ENCODE assay signal across 29 mouse cellular contexts in the genomic region with DNA sequence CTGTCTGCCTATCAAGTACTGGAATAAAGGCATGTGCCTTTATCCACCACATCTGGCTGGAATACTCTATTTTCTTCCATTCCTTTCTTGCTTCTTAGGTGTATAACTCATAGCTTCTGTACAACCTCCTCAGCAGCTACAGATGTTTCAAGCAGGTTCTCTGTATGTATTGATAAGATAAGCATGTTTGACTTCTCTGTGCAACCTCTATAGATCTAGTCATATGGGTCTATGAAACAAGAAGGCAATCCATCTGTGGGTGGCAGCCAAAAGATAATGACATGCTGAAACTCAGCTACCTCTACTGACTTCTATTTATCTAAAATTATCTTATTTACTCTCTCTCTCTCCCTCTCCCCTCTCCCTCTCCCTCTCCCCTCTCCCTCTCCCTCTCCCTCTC.
A peak's percentile ranks its signal among the peaks of the same experiment; 100 is the strongest.
DNase-seq lines count a peak whose midpoint lies in the region; ATAC-seq lines count a peak whose summit lies in the region.
"Had no signal": no experiment of that assay in that cellular context is flagged by ENCODE, and none has a peak within 500 bp of the region (broad histone marks: within the 10 kb centered on the region; RNA-seq: fewer than 3 reads in every experiment).

No protein-coding gene starts in this region.

- H3K4me2 ChIP-seq in liver, embryonic 13.5 days = no peak overlapping the region
- no peak overlapping the region for H3K4me2 ChIP-seq in forebrain, embryonic 12.5 days
- H3K4me2 ChIP-seq: heart, embryonic 15.5 days; limb, embryonic 12.5 days; midbrain, embryonic 15.5 days had no signal

- H3K36me3 ChIP-seq in liver, embryonic 13.5 days = no peaks in the 10 kb centered on the region
- H3K36me3 ChIP-seq in forebrain, embryonic 12.5 days (replicated peaks) = no peaks in the 10 kb centered on the region
- H3K36me3 ChIP-seq: heart, embryonic 10.5 days; heart, embryonic 15.5 days; limb, embryonic 12.5 days; midbrain, embryonic 15.5 days had no signal

- peak; percentile 11 for DNase-seq in c-Kit-positive CD71-positive TER-119-negative erythroid progenitor cells, embryonic 14.5 days (ENCODE audit: low read depth)
- DNase-seq in liver, embryonic 13.5 days = no peak
- no peak for DNase-seq in cerebellum, postnatal 36 days
- DNase-seq in thymus, postnatal 4 days = no peak
- DNase-seq in thymus, postnatal 10 days (ENCODE audit: low spot score in 2 of 2) = no peak
- DNase-seq: adrenal gland, adult 2 months; B cell, adult 2 months; cerebellum, adult 11-12 months; cerebellum, adult 9-11 months; gastrocnemius, postnatal 25 days; kidney, adult 11 months; kidney, postnatal 14 days; layer of hippocampus, adult 9-11 months; lung, adult 18-20 months; lung, postnatal 4 days; right cerebral cortex, adult 18-20 months; spleen, adult 18-20 months; thymus, adult 18-20 months had no signal

- no peak overlapping the region for H3K9ac ChIP-seq in liver, embryonic 13.5 days
- H3K9ac ChIP-seq in forebrain, embryonic 12.5 days = no peak overlapping the region
- H3K9ac ChIP-seq: heart, embryonic 15.5 days; limb, embryonic 12.5 days; midbrain, embryonic 15.5 days had no signal

- ATAC-seq in common myeloid progenitor, adult 5-6 weeks (replicated peaks; ENCODE audit: low read depth, poor library complexity, severe bottlenecking) = peak; percentile 69
- peak; percentile 94 for ATAC-seq in liver, embryonic 13.5 days (ENCODE audit: low read depth)
- peak; percentile 89 for ATAC-seq in megakaryocyte progenitor cell, adult 5-6 weeks (replicated peaks; ENCODE audit: poor library complexity)
- ATAC-seq in forebrain, embryonic 12.5 days (ENCODE audit: low FRiP score) = no peak
- ATAC-seq: activated CD4-positive, CD25-positive, alpha-beta regulatory T cell, adult 4 months; forebrain, embryonic 14.5 days; hindbrain, postnatal 0 days; lung, postnatal 0 days; midbrain, embryonic 15.5 days had no signal

- peak overlapping the region; percentile 13; the same call in 1 of the 2 replicates for H3K27ac ChIP-seq in liver, embryonic 13.5 days
- no peak overlapping the region for H3K27ac ChIP-seq in forebrain, embryonic 12.5 days
- H3K27ac ChIP-seq: heart, embryonic 10.5 days; heart, embryonic 15.5 days; hindbrain, postnatal 0 days; limb, embryonic 12.5 days; midbrain, embryonic 15.5 days had no signal

- H3K4me1 ChIP-seq in liver, embryonic 13.5 days (replicated peaks) = peaks cover 20% of the 10 kb centered on the region
- no peaks in the 10 kb centered on the region for H3K4me1 ChIP-seq in forebrain, embryonic 12.5 days
- H3K4me1 ChIP-seq: heart, embryonic 10.5 days; heart, embryonic 15.5 days; limb, embryonic 12.5 days; midbrain, embryonic 15.5 days had no signal

- no peak overlapping the region for H3K4me3 ChIP-seq in liver, embryonic 13.5 days (replicated peaks)
- no peak overlapping the region for H3K4me3 ChIP-seq in forebrain, embryonic 12.5 days (replicated peaks)
- H3K4me3 ChIP-seq: heart, embryonic 10.5 days; heart, embryonic 15.5 days; limb, embryonic 12.5 days; midbrain, embryonic 15.5 days had no signal

- no peaks in the 10 kb centered on the region for H3K9me3 ChIP-seq in liver, embryonic 13.5 days (replicated peaks)
- H3K9me3 ChIP-seq in forebrain, embryonic 12.5 days = no peaks in the 10 kb centered on the region
- H3K9me3 ChIP-seq: heart, embryonic 10.5 days; heart, embryonic 15.5 days; limb, embryonic 12.5 days; midbrain, embryonic 15.5 days had no signal

- no peaks in the 10 kb centered on the region for H3K27me3 ChIP-seq in liver, embryonic 13.5 days
- no peaks in the 10 kb centered on the region for H3K27me3 ChIP-seq in forebrain, embryonic 12.5 days
- H3K27me3 ChIP-seq: heart, embryonic 15.5 days; limb, embryonic 12.5 days; midbrain, embryonic 15.5 days had no signal
